Mouse (Mus musculus) forebrain, embryonic 13.5 days (tissue): ENCODE data around the gene Cog7. TPM values are rescaled to one million over a fixed set of nuclear protein-coding genes. Genes with fewer than 3 reads are reported as not detected.

Experiments used
- ATAC-seq: fragments of 200-750 bp; cut with Nextera tagmentation; 2 replicates; pipeline ENCODE4 v1.8.0; 2017
- H3K27ac ChIP-seq: fragments of 300-500 bp; sonication (generic); 2 replicates; pipeline ENCODE4 v1.5.1; 2015; ENCODE audit warnings: inconsistent platforms, mild to moderate bottlenecking, moderate library complexity
- H3K27me3 ChIP-seq: fragments of 300-500 bp; sonication (generic); 2 replicates; pipeline ENCODE4 v1.6.1; 2015; ENCODE audit warnings: mild to moderate bottlenecking, inconsistent platforms
- H3K36me3 ChIP-seq: fragments of 300-500 bp; sonication (generic); 2 replicates; pipeline ENCODE4 v1.6.1; 2015; ENCODE audit warnings: mild to moderate bottlenecking, inconsistent platforms; ENCODE audit not compliant: poor library complexity, severe bottlenecking
- H3K4me1 ChIP-seq: fragments of 300-500 bp; sonication (generic); 2 replicates; pipeline ENCODE4 v1.6.1; 2015; ENCODE audit warnings: inconsistent platforms
- H3K4me2 ChIP-seq: fragments of 300-500 bp; sonication (generic); 2 replicates; pipeline ENCODE4 v1.6.1; 2015; ENCODE audit warnings: inconsistent platforms, mild to moderate bottlenecking, moderate library complexity
- H3K4me3 ChIP-seq: fragments of 300-500 bp; sonication (generic); 2 replicates; pipeline ENCODE4 v1.5.1; 2015; ENCODE audit warnings: mild to moderate bottlenecking, inconsistent platforms
- H3K9ac ChIP-seq: fragments of 300-500 bp; sonication (generic); 2 replicates; pipeline ENCODE4 v1.6.1; 2015; ENCODE audit warnings: mild to moderate bottlenecking, inconsistent platforms
- H3K9me3 ChIP-seq: fragments of 300-500 bp; sonication (generic); replicated peaks from 2 replicates; pipeline ENCODE4 v1.6.1; 2016; ENCODE audit warnings: inconsistent platforms
- WGBS: fragments of 180-500 bp; shearing (Covaris S2); methylation state at CpG from one replicate; pipeline ENCODE4 v1.1.7; 2015; 5-methylcytosine and 5-hydroxymethylcytosine counted together
- polyA plus RNA-seq: library from polyadenylated mRNA; unstranded; fragments of >200 nt; fragmentation: Nextera tagmentation; extraction: Ambion mirVana; gene quantifications from 2 replicates; pipeline ENCODE4 v1.2.1, GENCODE M21; 2015

The Cog7 gene
- polyA plus RNA-seq, 1 experiment from 2014 or later: 18.2 TPM

DNA sequence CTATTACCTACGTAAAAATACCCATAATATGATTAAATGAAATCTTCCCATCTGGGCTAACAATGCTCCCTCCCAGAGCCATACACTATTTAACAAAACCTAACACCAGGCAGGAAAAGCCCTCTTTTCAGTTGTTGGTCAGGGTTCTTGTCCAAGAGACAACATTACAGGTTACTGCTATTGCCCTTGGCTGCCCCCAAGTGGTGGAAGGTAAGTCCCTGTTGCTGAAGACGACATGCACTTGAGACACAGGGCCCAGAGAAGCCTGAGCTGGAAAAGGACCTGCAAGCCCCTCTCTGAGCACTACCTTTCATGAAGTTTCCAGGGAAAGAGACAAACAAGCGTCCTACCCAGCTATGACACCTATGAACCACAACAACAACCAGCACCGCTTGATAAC is 6.5 kb downstream of the Cog7 start:
- ATAC-seq: no peak
- Histone ChIP-seq H3K4me2 (no peak overlapping the region), H3K9me3 (no peaks in the 10 kb centered on the region), H3K36me3 (peaks cover 32% of the 10 kb centered on the region; the same call in 1 of the 2 replicates), H3K27me3 (no peaks in the 10 kb centered on the region), H3K4me3 (no peak overlapping the region), H3K27ac (no peak overlapping the region), H3K9ac (no peak overlapping the region), H3K4me1 (no peaks in the 10 kb centered on the region)
- WGBS: 52% methylated on average over 4 of the region's 4 CpGs

DNA sequence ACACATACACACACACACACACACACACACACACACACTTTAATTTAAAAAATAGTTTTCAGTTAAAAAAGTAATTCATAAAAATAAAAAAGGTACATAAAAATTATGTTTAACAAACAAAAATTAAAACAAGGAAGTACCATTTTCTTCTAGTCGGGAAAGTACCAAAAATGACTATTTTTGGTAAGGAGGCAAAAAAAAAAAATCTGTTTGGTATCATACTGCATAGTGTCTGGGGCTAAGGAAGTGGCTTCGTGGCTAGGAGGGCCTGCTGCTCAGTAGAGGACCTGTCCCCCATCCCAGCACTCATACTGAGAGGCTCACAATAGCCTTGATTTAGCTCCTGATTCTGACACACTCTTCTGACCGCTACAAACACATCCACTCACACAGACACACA is 9.8 kb downstream of the Cog7 start:
- 86% methylated on average over 3 of the region's 3 CpGs for WGBS

DNA sequence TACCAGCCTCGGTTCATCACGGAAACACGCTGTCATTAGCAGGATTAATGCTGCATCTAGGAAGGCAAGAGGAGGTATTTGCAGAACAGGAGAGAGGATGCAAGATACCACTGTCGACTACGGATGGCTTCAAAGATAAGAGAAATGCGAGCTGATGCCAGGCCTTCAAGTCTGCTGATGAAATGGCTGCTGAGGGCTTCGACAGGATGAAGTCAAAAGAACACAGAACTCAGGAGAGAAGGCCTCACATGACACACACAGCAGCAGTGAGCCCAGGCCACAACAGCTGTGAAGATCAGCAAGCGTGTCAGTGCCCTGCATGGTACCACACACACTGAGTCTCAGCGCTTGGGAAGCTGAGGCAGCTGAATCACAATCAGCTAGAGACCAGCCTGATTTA is 11.3 kb downstream of the Cog7 start:
- Histone ChIP-seq H3K9ac (no peak overlapping the region), H3K4me1 (no peaks in the 10 kb centered on the region), H3K9me3 (no peaks in the 10 kb centered on the region), H3K27ac (no peak overlapping the region), H3K4me2 (no peak overlapping the region), H3K36me3 (peaks cover 37% of the 10 kb centered on the region), H3K27me3 (no peaks in the 10 kb centered on the region), H3K4me3 (no peak overlapping the region)
- WGBS: 94% methylated on average over 9 of the region's 9 CpGs
- ATAC-seq: no peak

More for the DNA sequence above, 9.8 kb downstream of the Cog7 start:
- Histone ChIP-seq H3K27me3 (no peaks in the 10 kb centered on the region), H3K9ac (no peak overlapping the region), H3K36me3 (peaks cover 37% of the 10 kb centered on the region), H3K27ac (no peak overlapping the region), H3K4me3 (no peak overlapping the region), H3K9me3 (no peaks in the 10 kb centered on the region), H3K4me1 (no peaks in the 10 kb centered on the region), H3K4me2 (no peak overlapping the region)
- ATAC-seq: no peak

DNA sequence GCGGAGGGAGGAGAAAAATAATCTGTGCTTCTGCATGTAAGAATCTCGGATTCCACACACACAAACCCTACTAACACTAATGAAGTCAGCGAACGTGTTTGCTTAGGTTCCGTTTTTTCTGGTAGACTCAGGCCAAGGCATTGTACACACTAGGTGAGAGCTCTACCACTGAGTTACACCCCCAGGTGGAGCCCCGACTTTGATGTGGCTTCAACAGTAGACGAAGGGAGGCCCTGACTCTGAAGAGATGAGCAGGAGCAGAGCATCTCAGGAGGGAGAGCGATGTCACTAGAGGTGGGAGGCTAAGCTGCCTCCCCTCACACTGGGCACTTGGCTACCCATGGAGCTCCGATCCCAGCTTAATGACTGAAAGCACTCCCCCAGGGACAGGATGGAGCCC is 12.7 kb downstream of the Cog7 start:
- Histone ChIP-seq H3K27ac (no peak overlapping the region), H3K9ac (no peak overlapping the region), H3K4me2 (no peak overlapping the region), H3K9me3 (no peaks in the 10 kb centered on the region), H3K27me3 (no peaks in the 10 kb centered on the region), H3K4me3 (no peak overlapping the region), H3K4me1 (no peaks in the 10 kb centered on the region), H3K36me3 (peaks cover 36% of the 10 kb centered on the region)
- 88% methylated on average over 9 of the region's 9 CpGs for WGBS
- no peak for ATAC-seq

DNA sequence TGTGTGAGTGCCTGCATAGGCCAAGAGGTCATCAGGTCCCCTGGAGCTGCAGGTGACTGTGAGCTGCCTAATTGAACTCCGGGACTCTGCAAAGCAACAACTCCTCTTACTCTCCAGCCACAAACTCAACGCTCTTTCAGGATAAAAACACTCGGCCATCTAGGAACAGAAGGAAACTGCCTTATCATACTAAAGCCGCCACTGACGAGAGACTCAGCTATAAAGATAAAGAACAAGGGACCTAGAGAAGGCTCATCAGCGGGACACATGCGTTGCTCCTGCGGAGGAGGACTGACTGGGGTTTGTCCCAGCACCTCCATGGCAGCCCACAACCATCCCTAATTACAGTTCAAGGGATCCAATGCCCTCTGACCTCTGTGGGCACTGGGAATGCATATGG is 13.3 kb downstream of the Cog7 start:
- ATAC-seq: no peak
- Histone ChIP-seq H3K4me2 (no peak overlapping the region), H3K9me3 (no peaks in the 10 kb centered on the region), H3K27me3 (no peaks in the 10 kb centered on the region), H3K4me1 (no peaks in the 10 kb centered on the region), H3K9ac (no peak overlapping the region), H3K36me3 (peaks cover 36% of the 10 kb centered on the region), H3K4me3 (no peak overlapping the region), H3K27ac (no peak overlapping the region)
- 91% methylated on average over 8 of the region's 8 CpGs for WGBS

GRCm38 (mm10) chr7:121966169-121966568 is 15.3 kb downstream of the Cog7 start:
- no peak for ATAC-seq
- H3K9ac ChIP-seq: no peak overlapping the region
- 93% methylated on average over 7 of the region's 7 CpGs for WGBS
- no peak overlapping the region for H3K27ac ChIP-seq
- no peak overlapping the region for H3K4me3 ChIP-seq
- H3K9me3 ChIP-seq: no peaks in the 10 kb centered on the region
- no peaks in the 10 kb centered on the region for H3K27me3 ChIP-seq
- no peaks in the 10 kb centered on the region for H3K4me1 ChIP-seq
- H3K4me2 ChIP-seq: no peak overlapping the region
- peaks cover 48% of the 10 kb centered on the region for H3K36me3 ChIP-seq

GRCm38 (mm10) chr7:121963883-121964398 is 17.6 kb downstream of the Cog7 start:
- WGBS: 73% methylated on average over 6 of the region's 6 CpGs

DNA sequence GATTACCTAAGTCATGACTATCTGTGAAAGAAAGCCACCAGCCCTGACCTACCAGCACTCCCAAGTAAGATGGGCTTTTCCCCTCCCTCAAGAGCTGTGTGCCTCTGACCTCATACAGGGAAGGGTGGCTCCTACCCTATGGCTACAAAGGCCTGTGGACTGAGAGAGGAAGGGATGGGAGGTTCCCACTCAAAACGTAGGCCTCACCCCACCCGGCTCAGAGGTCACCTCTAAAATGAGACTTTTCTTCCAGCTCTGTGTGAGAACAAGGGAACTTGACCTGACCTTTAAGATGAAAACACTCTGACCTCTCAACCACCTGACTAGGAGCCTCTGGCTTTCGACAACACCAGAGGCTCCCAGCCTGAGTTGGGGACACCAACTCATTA is 18.9 kb downstream of the Cog7 start:
- Histone ChIP-seq H3K4me3 (no peak overlapping the region), H3K27me3 (no peaks in the 10 kb centered on the region), H3K27ac (no peak overlapping the region), H3K4me1 (no peaks in the 10 kb centered on the region), H3K4me2 (no peak overlapping the region), H3K9ac (no peak overlapping the region), H3K9me3 (no peaks in the 10 kb centered on the region), H3K36me3 (peaks cover 23% of the 10 kb centered on the region)
- WGBS: 86% methylated on average over 3 of the region's 3 CpGs
- no peak for ATAC-seq

More at GRCm38 (mm10) chr7:121963883-121964398, 17.6 kb downstream of the Cog7 start:
- H3K9me3 ChIP-seq: no peaks in the 10 kb centered on the region
- no peaks in the 10 kb centered on the region for H3K27me3 ChIP-seq
- H3K36me3 ChIP-seq: peaks cover 27% of the 10 kb centered on the region
- no peaks in the 10 kb centered on the region for H3K4me1 ChIP-seq
- no peak overlapping the region for H3K27ac ChIP-seq
- no peak overlapping the region for H3K4me3 ChIP-seq
- H3K4me2 ChIP-seq: no peak overlapping the region
- ATAC-seq: no peak
- H3K9ac ChIP-seq: no peak overlapping the region

GRCm38 (mm10) chr7:121961913-121962570 is 19.5 kb downstream of the Cog7 start:
- ATAC-seq: no peak
- Histone ChIP-seq H3K27me3 (no peaks in the 10 kb centered on the region), H3K4me1 (no peaks in the 10 kb centered on the region), H3K27ac (no peak overlapping the region), H3K4me3 (no peak overlapping the region), H3K9me3 (no peaks in the 10 kb centered on the region), H3K4me2 (no peak overlapping the region), H3K9ac (no peak overlapping the region), H3K36me3 (peaks cover 23% of the 10 kb centered on the region)
- 92% methylated on average over 7 of the region's 7 CpGs for WGBS

DNA sequence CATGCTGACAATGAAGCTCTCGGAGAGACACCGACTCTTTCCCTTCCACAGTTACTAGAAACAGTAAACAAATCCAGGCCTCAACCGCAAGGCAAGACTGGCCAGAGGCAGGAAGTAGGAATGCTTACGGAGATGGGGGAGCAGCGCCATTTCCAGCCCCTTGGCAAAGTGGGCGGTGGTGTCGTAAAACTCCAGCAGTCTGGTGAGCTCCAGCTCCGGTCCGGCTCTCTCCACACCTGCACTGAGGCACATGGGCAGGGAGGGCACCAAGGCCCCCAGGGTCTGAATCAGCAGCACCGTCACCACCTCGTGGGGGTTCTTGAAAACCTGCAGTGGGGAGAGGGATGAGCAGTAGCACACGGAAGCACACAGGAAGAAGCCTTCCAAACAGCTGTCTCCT is 25.7 kb downstream of the Cog7 start:
- 92% methylated on average over 12 of the region's 12 CpGs for WGBS
- H3K27me3 ChIP-seq: no peaks in the 10 kb centered on the region
- ATAC-seq: no peak
- no peaks in the 10 kb centered on the region for H3K9me3 ChIP-seq
- no peaks in the 10 kb centered on the region for H3K4me1 ChIP-seq
- H3K4me2 ChIP-seq: no peak overlapping the region
- no peak overlapping the region for H3K27ac ChIP-seq
- peaks cover 22% of the 10 kb centered on the region for H3K36me3 ChIP-seq
- H3K4me3 ChIP-seq: no peak overlapping the region
- no peak overlapping the region for H3K9ac ChIP-seq

- Histone ChIP-seq H3K9ac (no peak overlapping the region), H3K4me3 (no peak overlapping the region), H3K27me3 (no peaks in the 10 kb centered on the region), H3K27ac (no peak overlapping the region), H3K36me3 (peaks cover 30% of the 10 kb centered on the region), H3K4me2 (no peak overlapping the region), H3K4me1 (no peaks in the 10 kb centered on the region), H3K9me3 (no peaks in the 10 kb centered on the region)
- ATAC-seq: no peak
- WGBS: 91% methylated on average over 11 of the region's 11 CpGs
Observed at GRCm38 (mm10) chr7:121954891-121955669, 26.4 kb downstream of the Cog7 start.

- Histone ChIP-seq H3K4me1 (no peaks in the 10 kb centered on the region), H3K27ac (no peak overlapping the region), H3K27me3 (no peaks in the 10 kb centered on the region), H3K9me3 (no peaks in the 10 kb centered on the region; the same call in 1 of the 2 replicates), H3K36me3 (peaks cover 30% of the 10 kb centered on the region), H3K4me2 (no peak overlapping the region), H3K9ac (no peak overlapping the region), H3K4me3 (no peak overlapping the region)
- WGBS: 71% methylated on average over 4 of the region's 4 CpGs
- ATAC-seq: no peak
Observed at GRCm38 (mm10) chr7:121947513-121947912, 34.0 kb downstream of the Cog7 start.
